Mouse (Mus musculus): ENCODE data around the gene Ank. TPM values are rescaled to one million over a fixed set of nuclear protein-coding genes. Genes with fewer than 3 reads are reported as not detected.

Gene Ank
- polyA plus RNA-seq, 1 experiment: 222 TPM

DNA sequence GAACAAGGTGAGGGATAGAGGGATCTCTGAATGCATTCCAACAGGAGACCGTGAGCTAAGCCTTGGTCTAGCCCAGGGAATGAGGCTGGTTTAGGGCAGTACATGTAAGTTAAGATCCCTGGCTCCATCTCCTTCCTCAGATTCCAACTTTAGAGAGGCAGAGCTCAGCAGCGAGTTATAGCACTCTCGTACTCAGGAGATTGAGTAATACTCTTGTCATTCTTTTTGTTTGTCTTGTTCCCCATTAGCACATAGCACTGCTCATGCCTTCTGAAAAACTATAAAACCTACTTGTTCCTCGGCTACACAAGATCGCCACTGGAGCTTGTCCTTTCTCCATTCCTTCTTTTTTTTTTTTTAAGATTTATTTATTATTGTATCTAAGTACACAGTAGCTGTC, 134.0 kb downstream of the Ank start:
- no peak for DNase-seq
- WGBS: 92% methylated on average over 5 of the region's 5 CpGs
- Histone ChIP-seq H3K4me3 (replicated peaks; ENCODE audit: insufficient read depth, low read depth, low read length) (no peak overlapping the region), H3K27ac (ENCODE audit: insufficient read depth, low read length) (no peak overlapping the region), H3K4me1 (ENCODE audit: control insufficient read depth, insufficient read depth, low read length) (peaks cover 12% of the 10 kb centered on the region), H3K27me3 (ENCODE audit: control insufficient read depth, insufficient read depth, low read length) (no peaks in the 10 kb centered on the region)
- TF ChIP-seq POLR2A (IDR thresholded peaks at IDR 0.05; ENCODE audit: borderline replicate concordance, insufficient read depth, low read length): no peak
- no peak for TF ChIP-seq CTCF (IDR thresholded peaks at IDR 0.05; ENCODE audit: borderline replicate concordance, insufficient read depth, low read depth, low read length)

DNA sequence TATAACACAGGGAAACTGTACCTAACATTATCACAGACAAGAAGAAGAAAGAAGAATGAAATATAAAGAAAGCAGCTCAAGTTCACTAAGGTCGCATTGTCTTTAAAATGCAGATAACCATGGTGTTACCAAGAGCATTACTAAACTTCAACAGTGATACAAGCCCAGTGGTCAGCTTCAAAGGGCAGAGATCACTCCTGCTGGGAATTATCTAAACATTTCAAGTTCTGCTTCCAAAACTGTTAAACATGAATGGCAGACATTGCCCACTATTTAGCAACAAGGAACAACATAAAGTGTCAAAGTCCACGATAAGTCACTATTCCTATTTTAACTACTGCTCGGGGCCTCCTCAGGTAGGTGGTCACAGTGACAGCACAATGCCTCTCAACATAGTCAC, 138.1 kb downstream of the Ank start:
- TF ChIP-seq POLR2A (IDR thresholded peaks at IDR 0.05; ENCODE audit: borderline replicate concordance, insufficient read depth, low read length) (no peak), CTCF (IDR thresholded peaks at IDR 0.05; ENCODE audit: borderline replicate concordance, insufficient read depth, low read depth, low read length) (no peak)
- DNase-seq: no peak
- 93% methylated on average over 3 of the region's 3 CpGs for WGBS
- Histone ChIP-seq H3K27ac (ENCODE audit: insufficient read depth, low read length) (no peak overlapping the region), H3K4me3 (replicated peaks; ENCODE audit: insufficient read depth, low read depth, low read length) (no peak overlapping the region), H3K27me3 (ENCODE audit: control insufficient read depth, insufficient read depth, low read length) (no peaks in the 10 kb centered on the region), H3K4me1 (ENCODE audit: control insufficient read depth, insufficient read depth, low read length) (no peaks in the 10 kb centered on the region)

DNA sequence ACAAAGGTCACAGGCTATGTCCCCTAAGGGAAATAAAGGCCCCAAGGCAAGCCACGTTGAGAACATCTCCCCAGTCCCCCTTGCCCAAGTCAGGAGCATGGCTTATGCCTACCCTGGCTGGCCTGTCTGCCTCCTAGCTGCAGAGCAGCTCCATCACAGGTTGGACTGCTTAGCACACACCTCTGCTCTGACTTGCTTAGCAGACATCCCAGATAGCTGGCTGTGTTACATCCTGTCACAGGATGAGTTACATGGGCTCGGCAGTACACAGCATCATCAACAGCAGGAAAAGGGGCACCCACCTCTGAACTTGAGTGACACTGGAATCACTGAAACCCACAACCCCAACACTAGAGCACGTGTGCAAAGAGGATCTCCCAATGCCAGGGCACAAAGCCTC, 138.8 kb downstream of the Ank start:
- Histone ChIP-seq H3K27me3 (ENCODE audit: control insufficient read depth, insufficient read depth, low read length) (no peaks in the 10 kb centered on the region), H3K4me3 (replicated peaks; ENCODE audit: insufficient read depth, low read depth, low read length) (no peak overlapping the region), H3K4me1 (ENCODE audit: control insufficient read depth, insufficient read depth, low read length) (no peaks in the 10 kb centered on the region), H3K27ac (ENCODE audit: insufficient read depth, low read length) (no peak overlapping the region)
- TF ChIP-seq CTCF (IDR thresholded peaks at IDR 0.05; ENCODE audit: borderline replicate concordance, insufficient read depth, low read depth, low read length) (no peak), POLR2A (IDR thresholded peaks at IDR 0.05; ENCODE audit: borderline replicate concordance, insufficient read depth, low read length) (no peak)
- no peak for DNase-seq
- WGBS: 70% methylated on average over 3 of the region's 3 CpGs

DNA sequence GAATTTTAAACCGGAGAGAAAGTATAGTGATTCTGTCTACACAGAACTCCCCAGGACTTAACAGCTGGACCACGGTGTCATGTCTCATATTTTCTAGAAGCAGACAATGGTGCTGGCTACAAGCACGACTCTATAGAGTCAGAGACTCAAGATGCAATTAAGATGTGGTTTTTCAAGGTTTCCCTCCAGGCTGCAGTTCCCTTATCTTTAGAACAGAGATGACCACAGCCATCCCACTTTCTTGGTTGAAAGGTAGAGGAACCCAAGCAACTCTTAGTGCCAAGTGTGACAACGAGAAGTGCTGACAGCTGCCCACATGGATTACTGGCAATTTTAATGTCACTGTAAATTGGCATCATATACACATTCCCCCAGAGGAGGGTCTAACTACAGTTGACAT, 143.1 kb downstream of the Ank start:
- H3K4me1 ChIP-seq (ENCODE audit: control insufficient read depth, insufficient read depth, low read length): peaks cover 4% of the 10 kb centered on the region
- 57% methylated on average over 4 of the region's 4 CpGs for WGBS

DNA sequence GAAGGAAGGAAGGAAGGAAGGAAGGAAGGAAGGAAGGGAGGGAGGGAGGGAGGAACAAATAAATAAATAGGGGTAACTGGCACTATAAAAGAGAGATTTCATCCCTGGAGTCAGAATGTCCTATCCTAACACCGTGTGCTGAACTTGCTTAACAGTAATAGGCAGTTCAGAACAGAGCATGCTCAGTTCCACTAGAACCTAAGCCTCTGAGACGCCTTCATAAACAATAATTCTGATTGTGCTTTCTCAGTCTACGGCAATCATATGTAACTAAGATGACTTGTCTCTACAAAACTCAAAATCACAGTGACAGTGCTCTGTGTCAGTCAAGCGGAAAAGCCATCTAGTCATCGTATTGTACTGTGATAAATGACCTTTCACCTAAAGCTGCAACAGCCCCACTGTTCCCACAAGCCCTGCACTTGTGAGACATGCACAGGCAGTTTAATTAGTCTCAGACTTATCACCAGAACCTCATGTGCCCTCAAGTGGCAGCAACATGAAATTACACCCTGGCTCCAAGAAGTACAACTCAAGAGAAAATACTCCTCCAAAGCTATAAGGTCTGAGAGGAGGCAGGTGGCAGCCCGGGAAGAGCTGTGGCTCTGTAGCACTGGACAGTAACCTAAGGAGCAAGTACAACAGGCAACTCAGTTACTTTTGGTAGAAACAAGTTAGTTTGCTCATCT, 146.2 kb downstream of the Ank start:
- H3K4me1 ChIP-seq (ENCODE audit: control insufficient read depth, insufficient read depth, low read length): peaks cover 9% of the 10 kb centered on the region
- no peaks in the 10 kb centered on the region for H3K27me3 ChIP-seq (ENCODE audit: control insufficient read depth, insufficient read depth, low read length)
- H3K27ac ChIP-seq (ENCODE audit: insufficient read depth, low read length): no peak overlapping the region
- no peak overlapping the region for H3K4me3 ChIP-seq (replicated peaks; ENCODE audit: insufficient read depth, low read depth, low read length)
- 33% methylated on average over 6 of the region's 6 CpGs for WGBS
- peak; percentile 73 to 78 for DNase-seq
- peak; percentile 77 for TF ChIP-seq CTCF (IDR thresholded peaks at IDR 0.05; ENCODE audit: borderline replicate concordance, insufficient read depth, low read depth, low read length)
- TF ChIP-seq POLR2A (IDR thresholded peaks at IDR 0.05; ENCODE audit: borderline replicate concordance, insufficient read depth, low read length): no peak

More for the DNA sequence above, 143.1 kb downstream of the Ank start:
- no peaks in the 10 kb centered on the region for H3K27me3 ChIP-seq (ENCODE audit: control insufficient read depth, insufficient read depth, low read length)
- no peak overlapping the region for H3K27ac ChIP-seq (ENCODE audit: insufficient read depth, low read length)
- no peak overlapping the region for H3K4me3 ChIP-seq (replicated peaks; ENCODE audit: insufficient read depth, low read depth, low read length)
- TF ChIP-seq POLR2A (IDR thresholded peaks at IDR 0.05; ENCODE audit: borderline replicate concordance, insufficient read depth, low read length) (no peak), CTCF (IDR thresholded peaks at IDR 0.05; ENCODE audit: borderline replicate concordance, insufficient read depth, low read depth, low read length) (no peak)
- DNase-seq: no peak

DNA sequence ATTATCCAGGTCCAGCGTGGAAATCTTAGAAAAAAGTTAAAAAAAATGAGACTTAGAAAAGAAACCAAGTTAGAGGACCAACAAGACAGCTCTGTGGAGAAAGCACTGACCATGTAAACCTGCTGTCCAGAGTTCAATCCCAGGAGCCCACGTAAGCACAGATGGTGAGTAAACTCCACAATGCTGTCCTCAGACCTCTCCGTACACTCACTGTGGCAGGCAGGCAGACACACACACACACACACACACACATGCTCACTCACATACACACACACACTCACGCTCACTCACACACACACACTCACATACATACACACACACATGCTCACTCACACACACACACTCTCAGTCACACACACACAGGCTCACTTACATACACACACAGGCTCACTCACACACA, 146.8 kb downstream of the Ank start:
- Histone ChIP-seq H3K27me3 (ENCODE audit: control insufficient read depth, insufficient read depth, low read length) (no peaks in the 10 kb centered on the region), H3K4me3 (replicated peaks; ENCODE audit: insufficient read depth, low read depth, low read length) (no peak overlapping the region), H3K27ac (ENCODE audit: insufficient read depth, low read length) (no peak overlapping the region), H3K4me1 (ENCODE audit: control insufficient read depth, insufficient read depth, low read length) (peaks cover 9% of the 10 kb centered on the region)
- DNase-seq: no peak
- whole genome bisulfite sequencing: 93% methylated on average over 4 of the region's 4 CpGs
- no peak for TF ChIP-seq CTCF (IDR thresholded peaks at IDR 0.05; ENCODE audit: borderline replicate concordance, insufficient read depth, low read depth, low read length)
- no peak for TF ChIP-seq POLR2A (IDR thresholded peaks at IDR 0.05; ENCODE audit: borderline replicate concordance, insufficient read depth, low read length)

DNA sequence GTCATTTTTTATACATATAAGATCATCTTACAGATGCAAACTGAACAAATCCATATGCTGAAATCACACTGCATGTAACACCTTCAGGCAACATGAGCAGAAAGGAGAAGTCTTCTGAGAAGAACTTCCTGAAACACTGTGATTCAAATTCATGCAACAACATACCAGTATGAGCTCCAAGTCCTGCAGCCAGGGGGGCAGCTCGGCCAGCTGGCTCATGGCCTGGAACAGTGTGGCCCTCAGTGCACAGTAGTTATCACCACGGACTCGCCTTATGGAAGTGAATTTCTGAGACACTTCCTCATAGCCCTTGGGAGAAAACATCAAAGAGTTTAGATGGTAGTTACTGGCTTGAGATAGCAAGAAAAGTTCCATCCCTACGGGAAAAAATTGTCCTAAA, 149.7 kb downstream of the Ank start:
- peak; percentile 61 to 78 for DNase-seq
- TF ChIP-seq CTCF (IDR thresholded peaks at IDR 0.05; ENCODE audit: borderline replicate concordance, insufficient read depth, low read depth, low read length) (no peak), POLR2A (IDR thresholded peaks at IDR 0.05; ENCODE audit: borderline replicate concordance, insufficient read depth, low read length) (no peak)
- WGBS: 11% methylated on average over 4 of the region's 4 CpGs
- Histone ChIP-seq H3K4me3 (replicated peaks; ENCODE audit: insufficient read depth, low read depth, low read length) (no peak overlapping the region), H3K4me1 (ENCODE audit: control insufficient read depth, insufficient read depth, low read length) (peaks cover 15% of the 10 kb centered on the region), H3K27me3 (ENCODE audit: control insufficient read depth, insufficient read depth, low read length) (no peaks in the 10 kb centered on the region), H3K27ac (ENCODE audit: insufficient read depth, low read length) (no peak overlapping the region)

DNA sequence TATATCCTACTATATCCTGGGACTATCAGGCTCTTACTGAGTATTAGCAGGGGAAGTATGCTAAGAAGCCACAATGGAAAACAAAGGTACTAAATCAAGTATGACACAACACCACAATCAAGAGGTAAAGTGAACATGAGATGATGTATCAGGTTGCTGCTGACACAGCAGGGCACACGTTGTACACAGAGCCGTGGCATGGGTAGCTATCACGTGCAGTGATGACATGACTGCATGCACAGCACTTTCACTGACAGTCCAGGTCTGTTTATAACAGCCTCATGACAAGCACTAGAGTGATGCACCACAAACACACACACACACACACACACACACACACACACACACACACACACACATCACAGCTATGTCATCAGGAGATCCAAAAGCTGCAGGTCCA, 150.8 kb downstream of the Ank start:
- Histone ChIP-seq H3K27me3 (ENCODE audit: control insufficient read depth, insufficient read depth, low read length) (no peaks in the 10 kb centered on the region), H3K4me1 (ENCODE audit: control insufficient read depth, insufficient read depth, low read length) (peaks cover 18% of the 10 kb centered on the region), H3K27ac (ENCODE audit: insufficient read depth, low read length) (no peak overlapping the region), H3K4me3 (replicated peaks; ENCODE audit: insufficient read depth, low read depth, low read length) (no peak overlapping the region)
- DNase-seq: no peak
- TF ChIP-seq CTCF (IDR thresholded peaks at IDR 0.05; ENCODE audit: borderline replicate concordance, insufficient read depth, low read depth, low read length) (no peak), POLR2A (IDR thresholded peaks at IDR 0.05; ENCODE audit: borderline replicate concordance, insufficient read depth, low read length) (no peak)
- 82% methylated on average over 3 of the region's 3 CpGs for WGBS
